Mouse (Mus musculus) intestine, postnatal 0 days (tissue): ENCODE results near the gene Ccz1. TPM values are rescaled to one million over a fixed set of nuclear protein-coding genes. Genes with fewer than 3 reads are reported as not detected.

Source experiments
- ATAC-seq: fragments of 200-750 bp; cut with Nextera tagmentation; 2 replicates; pipeline ENCODE4 v1.8.0; 2017; ENCODE audit warnings: mild to moderate bottlenecking, moderate TSS enrichment, moderate library complexity
- H3K27ac ChIP-seq: fragments of 300-500 bp; sonication (generic); 2 replicates; pipeline ENCODE4 v1.5.1; 2014; ENCODE audit warnings: mild to moderate bottlenecking, low read depth, low read length, moderate library complexity
- H3K27me3 ChIP-seq: fragments of 300-500 bp; sonication (generic); replicated peaks from 2 replicates; pipeline ENCODE4 v1.6.1; 2014; ENCODE audit warnings: low read length, mixed read lengths; ENCODE audit not compliant: control insufficient read depth, insufficient read depth
- H3K36me3 ChIP-seq: fragments of 300-500 bp; sonication (generic); 2 replicates; pipeline ENCODE4 v1.6.1; 2014; ENCODE audit warnings: mild to moderate bottlenecking, moderate library complexity; ENCODE audit not compliant: control insufficient read depth, insufficient read depth
- H3K4me1 ChIP-seq: fragments of 300-500 bp; sonication (generic); replicated peaks from 2 replicates; pipeline ENCODE4 v1.6.1; 2014; ENCODE audit warnings: antibody characterized with exemption, low read length, mixed read lengths; ENCODE audit not compliant: control insufficient read depth, insufficient read depth
- H3K4me2 ChIP-seq: fragments of 300-500 bp; sonication (generic); replicated peaks from 2 replicates; pipeline ENCODE4 v1.6.1; 2014; ENCODE audit warnings: low read depth, mild to moderate bottlenecking, moderate library complexity
- H3K4me3 ChIP-seq: fragments of 300-500 bp; sonication (generic); 2 replicates; pipeline ENCODE4 v1.5.1; 2014; ENCODE audit warnings: low read depth, low read length
- H3K9ac ChIP-seq: fragments of 300-500 bp; sonication (generic); 2 replicates; pipeline ENCODE4 v1.6.1; 2014; ENCODE audit warnings: mild to moderate bottlenecking, low read depth, low read length
- H3K9me3 ChIP-seq: fragments of 300-500 bp; sonication (generic); 2 replicates; pipeline ENCODE4 v1.6.1; 2016; ENCODE audit warnings: mixed run types; ENCODE audit not compliant: control insufficient read depth
- CTCF ChIP-seq: sonication (generic); IDR thresholded peaks from 2 replicates; pipeline ENCODE4 v1.5.1; 2016; ENCODE audit warnings: low read depth, mild to moderate bottlenecking, control low read depth, antibody characterized with exemption, moderate library complexity
- WGBS: fragments of 180-500 bp; shearing (Covaris S2); extraction: QIAGEN DNeasy Blood & Tissue Kit; methylation state at CpG from one replicate; pipeline ENCODE4 v1.1.7; 2014; 5-methylcytosine and 5-hydroxymethylcytosine counted together
- polyA plus RNA-seq: library from polyadenylated mRNA; unstranded; fragments of >200 nt; fragmentation: Nextera tagmentation; extraction: Ambion mirVana; gene quantifications from 2 replicates; pipeline ENCODE4 v1.2.1, GENCODE M21; 2015

The Ccz1 gene
- polyA plus RNA-seq, 1 experiment from 2014 or later = 59.9 TPM

DNA sequence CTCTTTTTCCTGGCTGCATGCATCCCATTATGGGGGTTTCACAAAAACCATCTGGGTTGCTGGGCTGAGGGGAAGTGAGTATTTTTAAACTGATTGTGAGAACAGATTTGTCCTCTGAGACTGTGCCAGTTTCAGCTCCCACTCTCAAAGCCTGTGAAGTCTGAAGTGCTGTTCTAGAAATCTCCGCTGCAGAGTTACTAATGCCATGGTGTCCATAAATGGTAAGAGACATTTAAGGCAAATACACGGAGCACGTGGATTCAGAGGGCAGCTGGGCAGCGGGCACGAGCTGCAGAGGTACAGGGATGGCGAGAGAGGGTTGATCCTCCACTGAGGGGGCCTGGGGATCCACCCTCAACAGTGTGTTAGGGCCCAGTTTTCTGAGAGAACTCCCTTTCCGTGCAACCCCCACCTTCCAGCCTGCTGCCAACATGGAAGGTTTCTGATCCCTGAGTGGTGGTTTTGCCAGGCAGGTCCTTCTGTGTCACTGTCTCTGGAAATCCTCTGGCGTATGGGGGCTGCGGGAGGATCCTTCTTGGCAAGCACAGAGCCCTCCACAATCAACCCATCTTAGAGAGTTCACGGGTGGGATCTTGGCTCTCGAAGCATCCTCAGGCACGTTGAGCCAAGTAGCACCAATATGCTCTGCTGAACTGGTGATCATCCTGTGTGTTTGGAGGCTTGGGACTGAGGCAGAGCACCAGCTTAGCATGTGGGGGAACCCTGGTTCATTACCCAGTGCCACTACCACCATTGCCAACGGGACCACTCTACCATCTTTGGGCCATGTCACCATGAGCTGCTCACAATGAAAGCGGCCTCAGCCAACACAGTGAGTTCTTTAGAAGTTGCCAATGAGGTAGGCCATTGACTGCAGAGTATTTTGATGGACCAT, 71.2 kb downstream of the Ccz1 start:
- 77% methylated on average over 14 of the region's 14 CpGs for WGBS
- Histone ChIP-seq H3K36me3 (no peaks in the 10 kb centered on the region), H3K27ac (no peak overlapping the region), H3K27me3 (no peaks in the 10 kb centered on the region), H3K4me3 (no peak overlapping the region), H3K9me3 (no peaks in the 10 kb centered on the region), H3K4me1 (no peaks in the 10 kb centered on the region), H3K9ac (no peak overlapping the region), H3K4me2 (no peak overlapping the region)
- no peak for ATAC-seq
- no peak for TF ChIP-seq CTCF

GRCm38 (mm10) chr5:143941588-143941987, 73.1 kb downstream of the Ccz1 start:
- no peak for ATAC-seq

More at GRCm38 (mm10) chr5:143941588-143941987, 73.1 kb downstream of the Ccz1 start:
- Histone ChIP-seq H3K27ac (no peak overlapping the region), H3K4me2 (peak overlapping the region; percentile 30; the same call in 1 of the 2 replicates), H3K9ac (no peak overlapping the region), H3K4me1 (no peaks in the 10 kb centered on the region), H3K36me3 (no peaks in the 10 kb centered on the region), H3K9me3 (no peaks in the 10 kb centered on the region), H3K4me3 (no peak overlapping the region), H3K27me3 (no peaks in the 10 kb centered on the region)
- no peak for TF ChIP-seq CTCF
- 17% methylated on average over 10 of the region's 10 CpGs for WGBS

Other genes starting within 250 kb of the Ccz1 start
- 24.1 and 25.2 TPM in 2 replicates for gene Eif2ak1, start 197.1 kb downstream of the Ccz1 start, polyA plus RNA-seq
- not detected in 2 replicates for gene Ankrd61, start 117.2 kb downstream of the Ccz1 start, polyA plus RNA-seq
- 58.8 TPM in 2 replicates for gene Aimp2, start 105.0 kb downstream of the Ccz1 start, polyA plus RNA-seq
- gene Pms2, start 104.9 kb downstream of the Ccz1 start, polyA plus RNA-seq = 6.4 and 6.8 TPM in 2 replicates
- 0.26 TPM in 1 of 2 replicates, not detected in the other for gene Gm42421, start 86.7 kb downstream of the Ccz1 start, polyA plus RNA-seq
- gene Rsph10b, start 81.8 kb downstream of the Ccz1 start, polyA plus RNA-seq = 0.86 and 1.5 TPM in 2 replicates
- not detected in 2 replicates for gene Ocm, start 11.8 kb upstream of the Ccz1 start, polyA plus RNA-seq
- 4.9 and 5.8 TPM in 2 replicates for gene Lmtk2, start 85.6 kb upstream of the Ccz1 start, polyA plus RNA-seq
- gene Bhlha15, start 175.4 kb upstream of the Ccz1 start, polyA plus RNA-seq = 0.13 and 0.16 TPM in 2 replicates
- 10.7 and 12.5 TPM in 2 replicates for gene Tecpr1, start 208.7 kb upstream of the Ccz1 start, polyA plus RNA-seq
- 313 and 341 TPM in 2 replicates for gene Bri3, start 229.6 kb upstream of the Ccz1 start, polyA plus RNA-seq